Mouse (Mus musculus) lung, embryonic 16.5 days (tissue): ENCODE data around the gene Cep290. TPM values are rescaled to one million over a fixed set of nuclear protein-coding genes. Genes with fewer than 3 reads are reported as not detected.
"Not testable (repeated sequence)": the region's sequence is repeated elsewhere in the genome, so short reads cannot be mapped to it uniquely, and the experiment has no call there.

Source experiments
- ATAC-seq: fragments of 200-750 bp; cut with Nextera tagmentation; 2 replicates; pipeline ENCODE4 v1.8.0; 2017; ENCODE audit warnings: low read depth, mild to moderate bottlenecking, moderate library complexity
- H3K27ac ChIP-seq: fragments of 300-500 bp; sonication (generic); 2 replicates; pipeline ENCODE4 v1.5.1; 2014; ENCODE audit warnings: mild to moderate bottlenecking, control low read depth, low read length
- H3K27me3 ChIP-seq: fragments of 300-500 bp; sonication (generic); 2 replicates; pipeline ENCODE4 v1.6.1; 2014; ENCODE audit warnings: low read depth, low read length, mixed read lengths; ENCODE audit not compliant: control insufficient read depth, insufficient read depth
- H3K36me3 ChIP-seq: fragments of 300-500 bp; sonication (generic); 2 replicates; pipeline ENCODE4 v1.6.1; 2014; ENCODE audit warnings: low read length; ENCODE audit not compliant: control insufficient read depth, insufficient read depth
- H3K4me1 ChIP-seq: fragments of 300-500 bp; sonication (generic); replicated peaks from 2 replicates; pipeline ENCODE4 v1.6.1; 2014; ENCODE audit warnings: low read length, mixed read lengths; ENCODE audit not compliant: control insufficient read depth, insufficient read depth
- H3K4me2 ChIP-seq: fragments of 300-500 bp; sonication (generic); 2 replicates; pipeline ENCODE4 v1.6.1; 2014; ENCODE audit warnings: low read depth, low read length, control low read depth
- H3K4me3 ChIP-seq: fragments of 300-500 bp; sonication (generic); 2 replicates; pipeline ENCODE4 v1.5.1; 2014; ENCODE audit warnings: mild to moderate bottlenecking, low read length, control low read depth
- H3K9ac ChIP-seq: fragments of 300-500 bp; sonication (generic); 2 replicates; pipeline ENCODE4 v1.6.1; 2014; ENCODE audit warnings: low read length, control low read depth
- H3K9me3 ChIP-seq: fragments of 300-500 bp; sonication (generic); 2 replicates; pipeline ENCODE4 v1.6.1; 2016; ENCODE audit warnings: low read length; ENCODE audit not compliant: control insufficient read depth
- WGBS: fragments of 180-500 bp; shearing (Covaris S2); extraction: QIAGEN DNeasy Blood & Tissue Kit; methylation state at CpG from one replicate; pipeline ENCODE4 v1.1.7; 2014; 5-methylcytosine and 5-hydroxymethylcytosine counted together
- polyA plus RNA-seq: library from polyadenylated mRNA; unstranded; fragments of >200 nt; fragmentation: Nextera tagmentation; extraction: Ambion mirVana; gene quantifications from 2 replicates; pipeline ENCODE4 v1.2.1, GENCODE M21; 2015

Cep290 gene
- polyA plus RNA-seq, 1 experiment from 2014 or later, result 5.4 TPM

DNA sequence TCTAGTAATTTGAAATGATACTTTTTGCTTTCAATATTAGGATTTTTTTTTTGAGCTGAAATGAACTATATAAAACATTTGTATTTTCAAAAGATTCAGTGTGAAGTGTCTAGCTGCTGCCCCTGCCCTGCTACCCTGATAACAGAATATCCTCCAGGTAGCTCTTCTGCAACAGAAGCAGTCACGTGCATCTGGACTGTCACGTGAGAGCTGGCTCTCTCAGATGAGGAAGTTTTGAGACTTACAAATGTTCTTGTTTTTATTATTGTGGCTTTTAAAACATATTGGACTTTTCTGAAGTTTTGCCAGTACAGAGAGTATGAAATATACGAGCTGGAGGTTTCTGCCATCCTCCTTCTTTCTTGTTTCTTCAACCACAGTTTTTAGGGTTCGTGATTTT, 34.3 kb downstream of the Cep290 start:
- no peaks in the 10 kb centered on the region for H3K9me3 ChIP-seq
- H3K9ac ChIP-seq, result no peak overlapping the region
- no peak overlapping the region for H3K27ac ChIP-seq
- no peak for ATAC-seq
- no peak overlapping the region for H3K4me3 ChIP-seq
- no peaks in the 10 kb centered on the region for H3K4me1 ChIP-seq
- WGBS, result 79% methylated on average over 4 of the region's 4 CpGs
- peaks cover 4% of the 10 kb centered on the region; the same call in 1 of the 2 replicates for H3K36me3 ChIP-seq
- no peak overlapping the region for H3K4me2 ChIP-seq
- no peaks in the 10 kb centered on the region for H3K27me3 ChIP-seq

DNA sequence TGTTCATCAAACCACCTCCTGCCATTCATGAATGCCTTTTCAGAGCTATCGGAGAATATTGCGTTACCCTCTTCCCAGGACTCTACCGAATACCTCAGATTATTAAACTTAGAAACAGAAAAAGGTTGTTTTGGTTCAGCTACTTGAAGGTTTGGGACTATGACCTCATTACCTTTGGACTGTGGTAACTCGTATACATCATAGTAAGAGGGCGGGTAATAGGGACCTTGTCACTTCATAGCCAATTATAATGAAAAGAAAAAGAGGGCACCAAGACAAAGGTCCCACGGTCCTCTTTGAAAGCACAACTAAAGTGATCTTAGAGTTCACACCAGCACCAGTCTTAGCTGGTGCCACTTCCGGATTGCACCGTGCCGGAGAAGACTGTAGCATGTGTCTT, 35.0 kb downstream of the Cep290 start:
- H3K9me3 ChIP-seq, result no peaks in the 10 kb centered on the region
- H3K4me3 ChIP-seq, result no peak overlapping the region
- no peak overlapping the region for H3K27ac ChIP-seq
- WGBS, result 92% methylated on average over 9 of the region's 9 CpGs
- peaks cover 4% of the 10 kb centered on the region; the same call in 1 of the 2 replicates for H3K36me3 ChIP-seq
- no peak for ATAC-seq
- no peaks in the 10 kb centered on the region for H3K4me1 ChIP-seq
- no peak overlapping the region for H3K4me2 ChIP-seq
- H3K27me3 ChIP-seq, result no peaks in the 10 kb centered on the region
- no peak overlapping the region for H3K9ac ChIP-seq

DNA sequence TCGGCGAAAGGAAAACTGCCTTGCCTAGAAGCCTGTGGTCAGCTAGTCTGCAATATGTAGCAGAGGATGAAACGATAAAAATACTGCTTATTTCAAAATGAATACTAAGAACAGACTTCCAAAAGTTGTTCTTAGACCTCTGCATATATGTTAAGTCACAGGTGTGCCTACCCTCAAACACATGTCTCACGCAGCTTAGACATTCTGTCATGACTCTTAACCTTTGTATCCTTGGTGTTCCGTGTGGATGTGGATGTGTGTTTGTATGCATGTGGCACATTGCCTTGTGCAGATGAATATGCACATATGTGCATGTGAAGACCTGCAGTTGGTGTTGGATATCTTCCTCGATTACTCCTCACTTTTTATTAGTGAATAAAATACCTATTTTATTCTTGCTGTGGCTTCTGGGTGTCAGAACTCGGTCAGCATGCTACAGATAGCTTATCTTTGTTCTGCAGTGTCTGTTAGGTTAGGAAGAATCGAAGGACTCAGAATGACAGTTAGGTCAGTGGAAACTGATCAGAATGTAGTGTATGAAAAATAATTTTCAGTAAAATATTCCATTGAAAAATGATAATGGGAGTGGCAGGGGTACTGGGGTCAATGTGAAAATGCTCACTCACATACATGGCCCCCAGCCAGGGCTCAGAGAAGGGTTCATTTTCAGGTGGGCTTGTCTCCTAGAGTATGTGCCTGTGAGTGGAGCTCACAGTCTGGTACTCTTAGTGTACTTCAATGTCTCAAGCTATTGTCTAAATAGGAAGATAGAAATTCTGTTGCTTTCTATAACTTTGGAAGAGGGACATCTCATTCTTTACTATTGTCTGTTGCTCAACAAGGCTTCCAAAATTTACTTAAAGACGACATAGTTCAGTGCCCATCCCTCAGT, 37.4 kb downstream of the Cep290 start:
- whole genome bisulfite sequencing, result 89% methylated on average over 9 of the region's 9 CpGs
- H3K4me1 ChIP-seq, result no peaks in the 10 kb centered on the region
- H3K27ac ChIP-seq, result no peak overlapping the region
- no peak overlapping the region for H3K9ac ChIP-seq
- H3K36me3 ChIP-seq, result peaks cover 2% of the 10 kb centered on the region; the same call in 1 of the 2 replicates
- no peaks in the 10 kb centered on the region for H3K9me3 ChIP-seq
- no peak for ATAC-seq
- H3K4me3 ChIP-seq, result no peak overlapping the region
- H3K27me3 ChIP-seq, result no peaks in the 10 kb centered on the region
- H3K4me2 ChIP-seq, result no peak overlapping the region

DNA sequence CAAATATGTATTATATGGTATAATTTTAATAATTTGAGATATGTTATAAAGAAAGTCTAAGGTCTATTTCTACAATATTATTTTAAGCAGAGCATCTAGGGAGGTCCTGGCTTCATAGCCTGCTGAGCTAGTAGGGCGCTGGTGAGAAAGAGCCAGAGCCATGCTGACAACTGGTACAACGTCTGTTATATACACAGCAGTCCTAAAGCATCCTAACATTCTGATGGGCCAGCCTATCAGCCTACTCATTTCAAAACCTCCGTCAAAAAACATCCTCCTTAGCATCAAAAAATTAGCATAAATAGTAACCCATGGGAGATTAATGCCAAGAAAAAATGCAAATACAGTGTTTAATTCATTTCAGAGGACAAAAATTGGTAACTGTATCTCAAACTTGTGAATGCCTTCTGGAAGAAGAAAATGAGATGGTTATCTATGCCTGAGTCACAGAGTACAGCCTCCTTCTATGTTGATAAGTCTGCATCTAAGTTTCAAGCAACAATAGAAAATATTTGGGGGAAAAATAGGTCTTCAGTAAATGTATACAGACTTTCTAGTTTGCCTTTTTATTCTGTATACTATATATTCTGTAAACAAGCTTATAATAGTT, 69.3 kb downstream of the Cep290 start:
- Histone ChIP-seq H3K4me3 (no peak overlapping the region), H3K9ac (no peak overlapping the region), H3K4me1 (no peaks in the 10 kb centered on the region), H3K27ac (no peak overlapping the region), H3K36me3 (no peaks in the 10 kb centered on the region), H3K27me3 (no peaks in the 10 kb centered on the region), H3K9me3 (no peaks in the 10 kb centered on the region), H3K4me2 (no peak overlapping the region)
- no peak for ATAC-seq
- WGBS, result 84% methylated on average over 3 of the region's 3 CpGs

DNA sequence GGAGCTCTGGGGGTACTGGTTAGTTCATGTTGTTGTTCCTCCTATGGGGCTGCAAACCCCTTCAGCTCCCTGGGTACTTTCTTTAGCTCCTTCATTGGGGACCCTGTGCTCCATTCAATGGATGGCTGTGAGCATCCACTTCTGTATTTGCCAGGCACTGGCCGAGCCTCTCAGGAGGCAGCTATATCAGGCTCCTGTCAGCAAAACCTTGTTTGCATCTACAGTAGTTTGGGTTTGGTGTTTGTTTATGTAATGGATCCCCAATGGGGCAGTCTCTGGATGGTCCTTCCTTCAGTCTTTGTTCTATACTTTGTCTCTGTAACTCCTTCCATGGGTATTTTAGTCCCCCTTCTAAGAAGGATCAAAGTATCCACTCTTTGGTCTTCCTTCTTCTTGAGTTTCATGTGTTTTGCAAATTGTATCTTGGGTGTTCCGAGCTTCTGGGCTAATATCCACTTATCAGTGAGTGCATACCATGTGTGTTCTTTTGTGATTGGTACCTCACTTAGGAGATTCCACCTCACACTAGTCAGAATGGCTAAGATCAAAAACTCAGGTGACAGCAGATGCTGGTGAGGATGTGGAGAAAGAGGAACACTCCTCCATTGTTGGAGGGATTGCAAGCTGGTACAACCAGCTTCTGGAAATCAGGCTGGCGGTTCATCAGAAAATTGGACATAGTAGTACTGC, 73.0 kb downstream of the Cep290 start:
- H3K4me1 ChIP-seq, H3K4me3 ChIP-seq, H3K27me3 ChIP-seq, H3K27ac ChIP-seq, H3K9me3 ChIP-seq, H3K9ac ChIP-seq, H3K36me3 ChIP-seq, ATAC-seq, H3K4me2 ChIP-seq: not testable (repeated sequence)
- WGBS, result 88% methylated on average over 3 of the region's 3 CpGs

DNA sequence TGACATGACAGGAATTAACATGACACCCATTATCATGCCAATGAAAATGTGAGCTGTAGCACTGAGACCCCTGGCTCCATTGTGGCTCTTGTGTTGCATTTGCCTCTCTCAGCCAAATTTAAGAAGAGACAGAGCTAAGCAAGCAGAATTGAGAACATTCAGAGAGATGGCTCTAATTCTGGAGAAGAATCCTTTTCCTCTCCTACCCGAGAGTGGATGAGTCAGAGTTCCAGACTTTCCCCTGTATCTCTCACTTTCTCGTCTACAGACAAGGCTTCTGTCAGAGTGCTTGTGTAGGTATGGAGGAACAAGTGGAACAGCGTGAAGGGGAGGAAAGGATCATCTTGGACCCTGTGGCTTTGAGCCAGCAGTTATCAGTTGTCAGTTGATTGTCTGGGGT, 76.8 kb downstream of the Cep290 start:
- no peaks in the 10 kb centered on the region for H3K9me3 ChIP-seq
- WGBS, result 74% methylated on average over 3 of the region's 3 CpGs

DNA sequence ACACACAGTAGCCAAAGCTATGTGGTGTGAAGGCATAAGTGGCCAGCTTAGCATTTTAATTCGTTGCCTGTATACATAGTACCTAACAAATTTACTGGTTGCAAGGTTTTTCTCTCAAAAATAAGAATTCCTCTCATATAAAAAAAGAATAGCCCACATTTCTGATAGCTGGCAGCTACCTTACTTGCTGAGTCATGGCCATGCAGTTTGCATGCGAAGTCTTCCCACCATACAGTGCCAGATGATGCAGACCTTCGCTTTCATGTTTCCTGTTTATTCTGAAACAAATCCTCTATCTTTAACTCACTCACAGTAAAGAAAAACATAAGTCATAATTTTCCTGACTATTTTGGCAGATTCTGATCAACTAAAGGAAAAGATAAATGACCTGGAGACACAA, 84.3 kb downstream of the Cep290 start:
- H3K27ac ChIP-seq, result no peak overlapping the region
- peaks cover 8% of the 10 kb centered on the region for H3K36me3 ChIP-seq
- no peak for ATAC-seq
- no peak overlapping the region for H3K4me3 ChIP-seq
- H3K4me1 ChIP-seq, result no peaks in the 10 kb centered on the region
- no peak overlapping the region for H3K9ac ChIP-seq
- 81% methylated on average over 3 of the region's 3 CpGs for WGBS
- no peaks in the 10 kb centered on the region for H3K9me3 ChIP-seq
- H3K27me3 ChIP-seq, result no peaks in the 10 kb centered on the region
- H3K4me2 ChIP-seq, result no peak overlapping the region

More for the DNA sequence above, 76.8 kb downstream of the Cep290 start:
- no peak for ATAC-seq
- H3K4me1 ChIP-seq, result no peaks in the 10 kb centered on the region
- H3K9ac ChIP-seq, result no peak overlapping the region
- no peak overlapping the region for H3K4me2 ChIP-seq
- no peak overlapping the region for H3K27ac ChIP-seq
- no peaks in the 10 kb centered on the region for H3K27me3 ChIP-seq
- H3K4me3 ChIP-seq, result no peak overlapping the region
- H3K36me3 ChIP-seq, result peaks cover 5% of the 10 kb centered on the region; the same call in 1 of the 2 replicates

DNA sequence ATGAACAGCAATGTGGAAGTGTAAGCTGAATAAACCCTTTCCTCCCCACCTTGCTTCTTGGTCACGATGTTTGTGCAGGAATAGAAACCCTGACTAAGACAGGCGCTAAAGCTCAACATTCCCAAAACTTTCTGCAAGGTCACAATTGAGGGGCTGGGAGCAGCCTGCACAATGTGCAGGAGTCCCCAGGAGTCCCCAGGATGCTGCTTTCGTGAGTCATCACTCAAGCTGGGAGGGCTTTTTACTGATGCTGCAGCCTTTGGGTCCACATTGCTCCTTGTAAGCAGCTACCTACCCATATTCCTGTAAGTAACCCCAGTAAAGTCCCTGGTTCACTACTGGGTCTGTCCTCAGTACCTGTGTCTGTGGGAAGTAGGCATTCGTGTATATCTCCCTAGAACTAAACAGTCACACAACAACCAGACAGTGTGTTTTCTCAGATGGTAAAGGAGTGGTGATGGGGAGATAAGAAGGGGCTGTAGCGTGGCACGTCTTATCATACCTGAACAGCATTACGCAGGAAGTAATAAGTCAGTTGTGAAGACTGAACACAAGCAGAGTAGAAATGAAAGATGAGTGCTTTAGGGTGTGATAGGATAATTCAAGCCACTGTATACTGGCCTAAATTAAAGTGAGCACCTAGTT, 87.3 kb downstream of the Cep290 start:
- WGBS, result 82% methylated on average over 7 of the region's 7 CpGs
- Histone ChIP-seq H3K9me3 (no peaks in the 10 kb centered on the region), H3K4me2 (no peak overlapping the region), H3K4me1 (no peaks in the 10 kb centered on the region), H3K27me3 (no peaks in the 10 kb centered on the region), H3K4me3 (no peak overlapping the region), H3K36me3 (peaks cover 15% of the 10 kb centered on the region), H3K9ac (no peak overlapping the region), H3K27ac (no peak overlapping the region)
- no peak for ATAC-seq

DNA sequence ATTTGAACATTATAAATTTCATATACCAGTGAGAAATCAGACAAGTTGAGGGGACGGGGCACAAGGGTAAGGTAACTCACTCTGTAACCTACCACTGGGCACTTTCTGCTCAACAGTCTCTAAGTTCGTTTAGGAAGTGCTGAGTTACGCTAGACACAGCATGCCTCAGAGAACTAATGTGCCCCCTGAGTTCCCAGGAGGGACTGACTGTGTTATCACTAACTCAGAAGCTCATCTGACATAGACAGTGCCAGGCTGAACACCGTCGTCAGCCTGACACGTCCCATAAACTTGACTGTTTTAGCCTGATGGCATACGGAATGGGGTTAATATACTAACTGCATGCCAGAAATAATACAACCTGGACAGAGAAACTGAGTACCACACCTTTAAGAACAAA, 87.9 kb downstream of the Cep290 start:
- no peak overlapping the region for H3K27ac ChIP-seq
- WGBS, result 84% methylated on average over 7 of the region's 7 CpGs
- H3K4me1 ChIP-seq, result no peaks in the 10 kb centered on the region
- H3K9ac ChIP-seq, result no peak overlapping the region
- no peak for ATAC-seq
- no peak overlapping the region for H3K4me2 ChIP-seq
- H3K36me3 ChIP-seq, result peaks cover 15% of the 10 kb centered on the region
- H3K4me3 ChIP-seq, result no peak overlapping the region
- no peaks in the 10 kb centered on the region for H3K27me3 ChIP-seq
- H3K9me3 ChIP-seq, result no peaks in the 10 kb centered on the region
